Mouse (Mus musculus): Measurements from ENCODE around the gene Sgpp2. TPM values are rescaled to one million over a fixed set of nuclear protein-coding genes. Genes with fewer than 3 reads are reported as not detected.
A peak's percentile ranks its signal among the peaks of the same experiment; 100 is the strongest.

Gene Sgpp2
- polyA plus RNA-seq, 1 experiment from 2014 or later, result 0.11 TPM

DNA sequence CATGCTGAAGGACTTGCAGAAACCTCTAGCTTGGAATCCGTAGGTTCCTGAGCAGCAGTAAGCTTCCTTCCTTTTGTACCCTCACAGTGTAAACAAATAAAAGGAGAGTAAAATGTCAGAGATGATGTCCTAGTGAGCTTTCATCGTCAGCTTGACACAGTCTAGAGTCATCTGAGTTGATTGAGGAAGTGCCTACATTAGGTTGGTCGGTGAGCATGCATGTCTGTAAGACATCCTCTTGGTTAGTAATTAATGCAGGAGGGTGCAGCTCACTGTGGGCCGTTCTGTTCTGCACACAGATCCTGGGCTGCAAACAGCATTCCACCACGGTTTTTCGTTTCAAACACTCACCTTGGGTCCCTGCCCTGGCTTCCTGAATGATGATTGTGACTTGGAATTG lies 60.0 kb downstream of the Sgpp2 start:
- 50% methylated on average over 6 of the region's 6 CpGs for WGBS
- H3K9me3 ChIP-seq, result no peaks in the 10 kb centered on the region
- H3K4me1 ChIP-seq, result peaks cover 43% of the 10 kb centered on the region
- no peak for ATAC-seq (ENCODE audit: extremely low read depth, insufficient number of reproducible peaks, low FRiP score, low TSS enrichment)
- no peak overlapping the region for H3K9ac ChIP-seq
- H3K27me3 ChIP-seq (replicated peaks), result no peaks in the 10 kb centered on the region
- no peaks in the 10 kb centered on the region for H3K36me3 ChIP-seq
- no peak overlapping the region for H3K27ac ChIP-seq (replicated peaks)
- no peak overlapping the region for H3K4me2 ChIP-seq
- no peak overlapping the region for H3K4me3 ChIP-seq

DNA sequence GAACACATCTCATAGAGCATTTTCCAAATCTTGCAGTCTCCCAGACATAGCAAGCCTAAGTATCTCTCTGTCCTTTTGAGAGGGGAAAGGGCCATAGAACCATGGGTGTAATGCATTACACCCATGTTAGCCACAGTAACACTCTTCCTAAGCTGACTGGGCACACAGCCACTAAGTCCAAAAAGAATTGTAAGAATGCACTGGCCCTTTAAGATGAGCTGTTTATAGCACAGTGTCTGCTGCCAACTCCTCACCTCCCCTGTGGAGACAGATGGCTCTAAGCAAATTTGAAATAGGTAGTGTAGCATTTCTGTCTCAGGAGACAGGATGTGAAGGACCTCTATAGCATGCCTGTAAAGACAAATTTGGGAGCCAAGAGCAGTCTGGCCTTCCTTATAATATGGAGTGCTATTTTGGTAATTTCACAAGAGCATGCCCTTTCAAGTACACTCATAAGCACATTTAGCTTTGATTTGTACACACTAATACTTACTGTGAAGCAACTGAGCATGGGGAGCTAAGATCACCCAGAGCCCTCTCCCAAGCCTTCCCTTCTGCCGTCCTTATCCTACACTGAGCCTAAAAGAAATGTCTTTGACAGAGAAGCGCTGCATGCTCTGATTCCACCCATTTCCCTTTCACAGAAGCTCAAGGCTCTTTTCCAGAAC lies 61.6 kb downstream of the Sgpp2 start:
- ATAC-seq (ENCODE audit: extremely low read depth, insufficient number of reproducible peaks, low FRiP score, low TSS enrichment), result no peak; the same call in 1 of the 2 replicates
- H3K4me2 ChIP-seq, result no peak overlapping the region
- peak overlapping the region; percentile 88 for H3K27ac ChIP-seq (replicated peaks)
- 58% methylated on average over 2 of the region's 2 CpGs for WGBS
- H3K4me3 ChIP-seq, result no peak overlapping the region
- no peaks in the 10 kb centered on the region for H3K36me3 ChIP-seq
- no peaks in the 10 kb centered on the region for H3K27me3 ChIP-seq (replicated peaks)
- no peak overlapping the region for H3K9ac ChIP-seq
- H3K4me1 ChIP-seq, result peaks cover 38% of the 10 kb centered on the region
- H3K9me3 ChIP-seq, result no peaks in the 10 kb centered on the region

DNA sequence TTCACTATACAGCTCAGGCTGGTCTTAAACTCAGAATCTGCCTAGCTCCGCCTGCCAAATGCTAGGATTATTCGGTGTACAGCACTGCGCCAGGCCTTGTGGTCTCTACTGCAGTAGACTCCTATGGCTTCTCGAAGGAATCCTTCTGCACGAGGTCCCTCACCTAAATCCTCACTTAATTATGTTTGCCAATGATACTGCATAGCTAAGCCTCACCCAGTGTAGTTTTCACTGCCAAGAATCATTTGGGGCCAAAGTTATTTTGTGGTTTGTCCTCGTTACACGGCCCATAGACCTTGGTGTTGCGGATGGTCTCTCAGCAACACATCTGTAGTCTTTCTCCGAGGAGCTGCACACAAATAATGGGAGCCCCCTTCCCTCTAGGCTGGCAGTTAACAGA lies 62.2 kb downstream of the Sgpp2 start:
- Histone ChIP-seq H3K27me3 (replicated peaks) (no peaks in the 10 kb centered on the region), H3K4me3 (no peak overlapping the region), H3K27ac (replicated peaks) (peak overlapping the region; percentile 88), H3K4me1 (peaks cover 35% of the 10 kb centered on the region), H3K36me3 (no peaks in the 10 kb centered on the region), H3K9me3 (no peaks in the 10 kb centered on the region), H3K4me2 (no peak overlapping the region), H3K9ac (no peak overlapping the region)
- WGBS, result 86% methylated on average over 9 of the region's 9 CpGs
- no peak for ATAC-seq (ENCODE audit: extremely low read depth, insufficient number of reproducible peaks, low FRiP score, low TSS enrichment)

DNA sequence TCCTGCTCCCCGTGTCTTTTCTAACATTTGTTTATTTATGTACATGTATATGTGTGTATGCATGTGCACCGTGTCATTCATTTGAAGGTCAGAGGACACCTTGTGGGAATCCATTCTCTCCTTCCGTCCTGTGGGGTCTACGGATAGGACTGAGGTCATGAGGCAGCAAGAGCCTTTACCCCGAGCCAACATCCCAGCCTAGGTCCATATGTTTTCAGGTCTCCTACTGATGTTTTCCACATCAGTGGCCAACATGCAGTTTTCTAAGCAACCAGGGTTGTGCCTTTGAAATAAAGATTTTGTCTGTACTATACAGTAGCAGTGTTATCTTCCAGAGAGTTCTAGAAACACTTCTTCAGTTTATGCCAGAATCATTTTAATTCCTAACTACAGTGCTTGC lies 63.7 kb downstream of the Sgpp2 start:
- ATAC-seq (ENCODE audit: extremely low read depth, insufficient number of reproducible peaks, low FRiP score, low TSS enrichment), result no peak
- Histone ChIP-seq H3K9me3 (no peaks in the 10 kb centered on the region), H3K9ac (no peak overlapping the region), H3K4me2 (no peak overlapping the region), H3K27ac (replicated peaks) (no peak overlapping the region), H3K36me3 (no peaks in the 10 kb centered on the region), H3K27me3 (replicated peaks) (no peaks in the 10 kb centered on the region), H3K4me3 (no peak overlapping the region), H3K4me1 (peaks cover 26% of the 10 kb centered on the region)
- 85% methylated on average over 5 of the region's 5 CpGs for WGBS

DNA sequence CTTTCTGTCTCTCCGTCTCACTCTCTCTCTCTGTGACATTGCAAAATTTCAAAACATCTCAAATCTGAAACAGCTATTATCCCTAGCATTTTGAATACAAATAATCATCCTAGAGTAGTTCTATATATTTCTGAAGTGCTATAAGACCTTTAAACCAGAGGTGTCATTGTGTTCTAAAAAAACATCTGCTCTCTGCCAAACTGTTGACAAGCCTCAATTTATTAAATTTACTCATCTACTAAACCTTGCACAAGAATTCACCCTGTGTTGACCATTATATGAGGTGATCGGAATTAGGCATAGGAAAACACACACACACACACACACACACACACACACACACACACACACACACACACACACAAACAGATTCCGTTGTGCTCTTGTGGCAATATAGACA lies 64.9 kb downstream of the Sgpp2 start:
- no peaks in the 10 kb centered on the region for H3K36me3 ChIP-seq
- peaks cover 21% of the 10 kb centered on the region for H3K4me1 ChIP-seq
- ATAC-seq (ENCODE audit: extremely low read depth, insufficient number of reproducible peaks, low FRiP score, low TSS enrichment), result no peak
- 90% methylated on average over 3 of the region's 3 CpGs for WGBS
- H3K9me3 ChIP-seq, result no peaks in the 10 kb centered on the region
- no peak overlapping the region for H3K4me2 ChIP-seq
- no peak overlapping the region for H3K4me3 ChIP-seq
- H3K27ac ChIP-seq (replicated peaks), result no peak overlapping the region
- no peak overlapping the region for H3K9ac ChIP-seq
- H3K27me3 ChIP-seq (replicated peaks), result no peaks in the 10 kb centered on the region

DNA sequence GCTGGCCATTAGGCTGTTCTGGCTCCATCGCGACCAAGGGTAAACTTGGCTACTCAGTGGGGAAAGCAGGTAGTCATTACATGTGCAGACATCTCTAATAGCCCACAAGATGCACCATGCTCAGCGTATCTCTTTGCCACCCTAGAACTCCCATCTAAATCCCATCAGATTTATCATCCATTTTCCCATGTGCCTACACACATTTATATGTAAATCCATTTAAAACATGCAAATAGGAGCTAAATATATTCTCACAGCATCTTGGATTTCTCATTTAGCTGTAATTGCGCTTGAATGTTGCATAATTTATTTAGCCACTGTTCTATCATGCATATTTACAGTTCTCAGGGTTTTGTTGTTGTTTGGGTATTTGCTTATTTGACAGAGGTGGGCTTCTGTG lies 70.8 kb downstream of the Sgpp2 start:
- 86% methylated on average over 4 of the region's 4 CpGs for WGBS
- no peak overlapping the region for H3K4me2 ChIP-seq

DNA sequence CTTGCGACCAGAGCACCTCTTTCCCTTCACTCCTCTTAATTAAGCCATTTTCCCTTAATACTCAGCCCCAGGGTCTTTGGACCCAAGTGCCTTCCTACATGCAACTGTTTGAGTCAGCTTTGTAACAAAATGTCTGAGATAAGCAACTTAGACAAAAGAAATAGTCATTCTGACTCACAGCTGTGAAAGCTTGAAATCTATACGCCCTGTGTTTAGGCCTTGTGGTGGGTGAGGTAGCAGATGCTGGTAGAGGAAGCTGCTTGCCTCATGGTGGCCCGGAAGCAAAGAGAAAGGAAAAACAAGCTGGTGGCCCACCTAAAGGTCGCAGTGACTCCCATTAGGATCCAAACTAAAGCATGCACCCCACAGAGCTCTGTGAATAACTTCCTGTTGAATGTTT lies 77.7 kb downstream of the Sgpp2 start:
- ATAC-seq (ENCODE audit: extremely low read depth, insufficient number of reproducible peaks, low FRiP score, low TSS enrichment), result no peak
- Histone ChIP-seq H3K27ac (replicated peaks) (no peak overlapping the region), H3K36me3 (no peaks in the 10 kb centered on the region), H3K9me3 (no peaks in the 10 kb centered on the region), H3K27me3 (replicated peaks) (no peaks in the 10 kb centered on the region), H3K4me3 (no peak overlapping the region), H3K4me2 (no peak overlapping the region), H3K4me1 (no peaks in the 10 kb centered on the region), H3K9ac (no peak overlapping the region)
- WGBS, result 53% methylated on average over 4 of the region's 4 CpGs

More for the DNA sequence above, 70.8 kb downstream of the Sgpp2 start:
- H3K4me3 ChIP-seq, result no peak overlapping the region
- ATAC-seq (ENCODE audit: extremely low read depth, insufficient number of reproducible peaks, low FRiP score, low TSS enrichment), result no peak
- no peak overlapping the region for H3K27ac ChIP-seq (replicated peaks)
- H3K36me3 ChIP-seq, result no peaks in the 10 kb centered on the region
- H3K27me3 ChIP-seq (replicated peaks), result no peaks in the 10 kb centered on the region
- no peaks in the 10 kb centered on the region for H3K4me1 ChIP-seq
- no peak overlapping the region for H3K9ac ChIP-seq
- H3K9me3 ChIP-seq, result no peaks in the 10 kb centered on the region

DNA sequence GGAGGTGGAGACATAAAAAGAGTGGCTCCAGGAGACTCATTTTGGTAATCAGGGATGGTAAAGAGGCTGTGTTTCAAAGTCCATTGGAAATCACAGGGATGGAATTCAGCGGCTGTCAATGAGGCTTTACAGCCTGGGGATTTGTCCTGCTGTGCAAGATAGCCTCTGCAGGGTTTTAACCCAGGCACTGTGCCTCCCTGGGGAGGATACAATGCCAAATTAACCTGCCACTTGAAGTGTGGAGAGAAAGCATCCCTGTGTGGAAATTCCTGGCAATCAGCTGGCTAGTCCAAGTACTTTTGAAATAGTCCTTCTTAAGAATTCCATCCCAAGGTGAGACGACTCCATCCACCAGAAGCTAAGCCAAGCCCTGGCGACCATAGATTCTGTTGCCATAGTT lies 78.7 kb downstream of the Sgpp2 start:
- H3K4me1 ChIP-seq, result no peaks in the 10 kb centered on the region
- no peak for ATAC-seq (ENCODE audit: extremely low read depth, insufficient number of reproducible peaks, low FRiP score, low TSS enrichment)

DNA sequence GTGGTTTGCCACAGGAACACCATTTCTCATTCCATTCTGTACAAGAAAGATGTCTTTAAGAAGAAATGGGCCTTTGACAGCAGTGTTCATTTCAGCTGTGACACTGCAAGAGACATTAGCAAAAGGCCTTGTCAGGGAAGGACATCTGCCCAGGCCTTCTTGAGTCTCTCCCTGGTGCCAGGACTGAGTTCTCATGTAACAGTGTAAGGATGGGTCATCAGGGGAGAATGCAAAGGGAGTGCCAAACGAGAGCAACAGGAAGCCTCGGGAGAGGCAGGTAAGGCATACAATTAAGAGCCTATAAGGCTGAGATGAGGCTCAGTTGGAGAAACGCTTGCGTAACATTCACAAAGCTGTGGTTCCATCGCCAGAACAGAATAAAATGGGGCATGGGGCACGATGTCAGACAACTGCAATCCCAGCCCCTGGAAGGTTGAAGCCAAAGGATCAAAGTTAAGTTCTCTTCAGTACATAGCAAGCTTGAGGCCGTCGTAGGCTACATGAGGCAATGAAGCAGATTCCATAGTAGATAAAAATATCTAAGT lies 85.1 kb downstream of the Sgpp2 start:
- H3K27ac ChIP-seq (replicated peaks), result no peak overlapping the region
- H3K4me3 ChIP-seq, result no peak overlapping the region
- H3K36me3 ChIP-seq, result no peaks in the 10 kb centered on the region
- 63% methylated on average over 8 of the region's 8 CpGs for whole genome bisulfite sequencing
- H3K4me2 ChIP-seq, result no peak overlapping the region
- no peak overlapping the region for H3K9ac ChIP-seq
- H3K4me1 ChIP-seq, result peaks cover 16% of the 10 kb centered on the region
- H3K27me3 ChIP-seq (replicated peaks), result 0 out of 2 replicates have a peak, but pooled peaks cover 5% of the 10 kb centered on the region
- H3K9me3 ChIP-seq, result no peaks in the 10 kb centered on the region
- ATAC-seq (ENCODE audit: extremely low read depth, insufficient number of reproducible peaks, low FRiP score, low TSS enrichment), result no peak

More for the DNA sequence above, 78.7 kb downstream of the Sgpp2 start:
- Histone ChIP-seq H3K27me3 (replicated peaks) (0 out of 2 replicates have a peak, but pooled peaks cover 5% of the 10 kb centered on the region), H3K4me3 (no peak overlapping the region), H3K9ac (no peak overlapping the region), H3K27ac (replicated peaks) (no peak overlapping the region), H3K36me3 (no peaks in the 10 kb centered on the region), H3K9me3 (no peaks in the 10 kb centered on the region), H3K4me2 (no peak overlapping the region)
- 18% methylated on average over 3 of the region's 3 CpGs for WGBS

DNA sequence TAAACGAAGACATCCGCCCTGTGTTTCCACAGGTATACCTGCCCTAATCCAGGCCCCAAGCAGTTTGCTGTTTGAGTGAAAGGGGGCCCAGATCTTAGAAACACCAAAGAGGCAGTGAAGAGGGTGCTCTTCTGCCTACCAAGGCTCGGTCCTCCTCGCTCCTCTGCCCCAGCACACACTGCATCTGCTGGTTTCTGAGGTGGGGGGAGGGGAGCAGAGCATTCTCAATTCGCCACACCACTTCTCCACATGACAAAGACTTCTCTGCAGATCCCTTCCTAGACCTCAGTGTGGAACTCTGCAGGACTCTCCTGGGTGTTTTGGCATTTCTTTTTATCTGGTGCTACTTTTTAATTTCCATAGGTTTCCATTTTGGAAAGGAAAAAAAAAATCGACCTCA lies 85.6 kb downstream of the Sgpp2 start:
- no peak overlapping the region for H3K4me3 ChIP-seq
- 45% methylated on average over 6 of the region's 6 CpGs for WGBS
- no peak for ATAC-seq (ENCODE audit: extremely low read depth, insufficient number of reproducible peaks, low FRiP score, low TSS enrichment)
- H3K27ac ChIP-seq (replicated peaks), result no peak overlapping the region
- H3K27me3 ChIP-seq (replicated peaks), result 0 out of 2 replicates have a peak, but pooled peaks cover 5% of the 10 kb centered on the region
- no peaks in the 10 kb centered on the region for H3K36me3 ChIP-seq
- H3K4me1 ChIP-seq, result peaks cover 16% of the 10 kb centered on the region
- no peaks in the 10 kb centered on the region for H3K9me3 ChIP-seq
- H3K9ac ChIP-seq, result no peak overlapping the region
- H3K4me2 ChIP-seq, result no peak overlapping the region

DNA sequence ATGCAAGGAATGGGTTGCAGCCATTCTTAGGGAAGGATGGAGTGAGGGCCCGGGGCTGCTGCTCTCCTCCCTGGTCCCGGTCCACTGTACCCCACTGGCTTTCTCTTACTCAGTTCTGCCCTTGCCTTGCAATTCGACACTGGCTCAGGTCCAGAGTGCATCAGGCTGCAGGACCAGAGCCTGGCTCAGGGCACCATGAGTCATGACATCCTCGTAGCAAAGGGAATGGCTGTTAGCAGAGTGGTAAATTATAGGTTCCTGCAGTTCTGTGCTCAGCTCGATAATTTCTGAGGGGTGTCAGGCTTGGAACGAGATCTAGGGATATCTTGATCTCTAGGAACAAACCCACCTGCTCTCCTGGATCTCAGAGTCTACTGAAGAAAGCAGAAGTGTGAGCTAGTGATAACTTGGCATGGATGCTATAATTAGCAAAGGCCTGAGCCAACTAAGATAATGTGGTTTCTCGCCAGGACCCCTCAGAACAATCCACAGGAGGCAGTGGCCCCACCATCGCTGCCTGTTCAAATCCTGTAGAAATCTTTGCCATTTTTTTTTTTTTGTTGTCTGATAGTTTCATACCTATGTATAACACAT lies 86.3 kb downstream of the Sgpp2 start:
- H3K4me1 ChIP-seq, result peaks cover 16% of the 10 kb centered on the region
- peak overlapping the region; percentile 36; the same call in 1 of the 2 replicates for H3K27ac ChIP-seq (replicated peaks)
- no peak overlapping the region for H3K9ac ChIP-seq
- H3K4me3 ChIP-seq, result no peak overlapping the region
- ATAC-seq (ENCODE audit: extremely low read depth, insufficient number of reproducible peaks, low FRiP score, low TSS enrichment), result no peak
- H3K4me2 ChIP-seq, result peak overlapping the region; percentile 19; the same call in 1 of the 2 replicates
- H3K27me3 ChIP-seq (replicated peaks), result 0 out of 2 replicates have a peak, but pooled peaks cover 5% of the 10 kb centered on the region
- H3K36me3 ChIP-seq, result no peaks in the 10 kb centered on the region
- H3K9me3 ChIP-seq, result no peaks in the 10 kb centered on the region
- WGBS, result 25% methylated on average over 8 of the region's 8 CpGs

DNA sequence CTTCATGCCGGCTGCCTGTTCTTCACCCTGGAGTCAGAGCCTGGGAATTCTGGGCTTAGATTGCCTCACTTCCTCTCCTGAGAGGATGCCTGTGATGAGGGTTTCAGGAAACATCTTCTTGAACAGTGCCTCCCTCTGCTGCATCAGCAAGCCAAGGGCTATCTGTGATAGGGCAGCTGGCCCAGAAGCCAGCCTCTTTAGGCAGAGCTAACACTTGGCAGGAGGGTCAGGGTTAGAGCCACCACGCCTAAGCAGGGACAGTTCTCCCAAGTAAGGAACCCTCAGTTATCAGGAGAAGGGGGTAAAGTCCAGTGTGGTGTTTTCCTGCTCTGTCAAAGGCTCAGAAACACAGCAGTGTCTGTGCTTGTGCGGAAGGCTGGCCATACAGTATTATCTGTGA lies 89.6 kb downstream of the Sgpp2 start:
- Histone ChIP-seq H3K9me3 (no peaks in the 10 kb centered on the region), H3K36me3 (no peaks in the 10 kb centered on the region), H3K4me1 (peaks cover 16% of the 10 kb centered on the region), H3K27ac (replicated peaks) (no peak overlapping the region), H3K27me3 (replicated peaks) (no peaks in the 10 kb centered on the region), H3K4me3 (no peak overlapping the region), H3K9ac (no peak overlapping the region), H3K4me2 (no peak overlapping the region)
- no peak for ATAC-seq (ENCODE audit: extremely low read depth, insufficient number of reproducible peaks, low FRiP score, low TSS enrichment)
- WGBS, result 61% methylated on average over 3 of the region's 3 CpGs
